Mouse (Mus musculus) olfactory bulb, adult 2 months (tissue): ENCODE data around the gene Dact3.

Source experiments
- CTCF ChIP-seq: fragments of 200-500 bp; IDR thresholded peaks from 2 replicates; pipeline ENCODE4 v1.5.1; 2012; ENCODE audit warnings: low read depth, mild to moderate bottlenecking, low read length, moderate library complexity; ENCODE audit not compliant: insufficient read depth
- POLR2A ChIP-seq: fragments of 200-500 bp; IDR thresholded peaks from 2 replicates; pipeline ENCODE4 v1.6.1; 2012; ENCODE audit warnings: mild to moderate bottlenecking, low read depth, low read length, moderate library complexity; ENCODE audit not compliant: insufficient read depth

GRCm38 (mm10) chr7:16928341-16928740 is 53.2 kb downstream of the Dact3 start:
- TF ChIP-seq CTCF (no peak), POLR2A (no peak)
